In genomic region chrX:12857881-12858755, GRCm38 (mm10) we compare ENCODE assay signal across 8 mouse cellular contexts.
DNase-seq lines count a peak whose midpoint lies in the region; ATAC-seq lines count a peak whose summit lies in the region.

No protein-coding gene starts in this region.

- peak overlapping the region; percentile 18 to 24; a peak in 3 of 4 replicates for H3K4me3 ChIP-seq in heart, embryonic 14.5 days (ENCODE audit: control insufficient read depth in 1 of 2, insufficient read depth in 1 of 2, low read depth in 1 of 2, low read length in 2 of 2)
- no peak overlapping the region for H3K4me3 ChIP-seq in neural tube, embryonic 11.5 days (ENCODE audit: low read depth, low read length)

- peak overlapping the region; percentile 57; the same call in 1 of the 2 replicates for H3K9ac ChIP-seq in heart, embryonic 14.5 days (ENCODE audit: low read length)
- H3K9ac ChIP-seq in neural tube, embryonic 11.5 days (ENCODE audit: low read length) = peak overlapping the region; percentile 44

- H3K9me3 ChIP-seq in heart, embryonic 14.5 days (ENCODE audit: control insufficient read depth, low read length) = no peaks in the 10 kb centered on the region
- H3K9me3 ChIP-seq in neural tube, embryonic 11.5 days (ENCODE audit: control insufficient read depth, low read length) = no peaks in the 10 kb centered on the region

- 28% methylated on average over 17 of the region's 17 CpGs for WGBS in heart, embryonic 14.5 days
- WGBS in neural tube, embryonic 11.5 days = 29% methylated on average over 17 of the region's 17 CpGs

- peak; percentile 52; the same call in 1 of the 2 replicates for ATAC-seq in heart, embryonic 14.5 days (ENCODE audit: insufficient number of reproducible peaks, insufficient read depth, low FRiP score, low read depth)
- ATAC-seq in neural tube, embryonic 11.5 days (ENCODE audit: insufficient read depth, low FRiP score, low TSS enrichment) = peak; percentile 53

- H3K27ac ChIP-seq in heart, embryonic 14.5 days (replicated peaks in 1 of 2; ENCODE audit: control insufficient read depth in 1 of 2, insufficient read depth in 1 of 2, low read depth in 2 of 2, low read length in 2 of 2) = peak overlapping the region; percentile 69 to 95
- no peak overlapping the region for H3K27ac ChIP-seq in neural tube, embryonic 11.5 days (ENCODE audit: low read depth, low read length)

- no peaks in the 10 kb centered on the region for H3K27me3 ChIP-seq in heart, embryonic 14.5 days (ENCODE audit: control insufficient read depth, insufficient read depth, low read length)
- no peaks in the 10 kb centered on the region for H3K27me3 ChIP-seq in neural tube, embryonic 11.5 days (ENCODE audit: control insufficient read depth, insufficient read depth, low read length)

- peak; percentile 2 to 4 for DNase-seq in thymus, adult 18-20 months
- no peak for DNase-seq in thymus, postnatal 14 days
- DNase-seq in embryo, embryonic 9.5 days (ENCODE audit: extremely low spot score) = peak; percentile 29
- peak; percentile 51 for DNase-seq in kidney, postnatal 10 days
- DNase-seq in lung, adult 18-20 months = peak; percentile 41 to 49
- peak; percentile 42 for DNase-seq in neural tube, embryonic 11.5 days (ENCODE audit: low spot score)
- DNase-seq in gastrocnemius, postnatal 4 days (ENCODE audit: low spot score in 2 of 2) = no peak

- H3K4me2 ChIP-seq in heart, embryonic 14.5 days (ENCODE audit: low read length) = peak overlapping the region; percentile 61
- H3K4me2 ChIP-seq in neural tube, embryonic 11.5 days (ENCODE audit: low read depth) = peak overlapping the region; percentile 38

- H3K36me3 ChIP-seq in heart, embryonic 14.5 days (ENCODE audit: control insufficient read depth, insufficient read depth, low read length) = no peaks in the 10 kb centered on the region
- no peaks in the 10 kb centered on the region for H3K36me3 ChIP-seq in neural tube, embryonic 11.5 days (ENCODE audit: control insufficient read depth, insufficient read depth, low read length)

- H3K4me1 ChIP-seq in heart, embryonic 14.5 days (ENCODE audit: control insufficient read depth in 2 of 2, insufficient read depth in 2 of 2, low read length in 2 of 2) = peaks cover 0 to 5% of the 10 kb centered on the region in 2 experiments; a peak in 3 of 4 replicates
- no peaks in the 10 kb centered on the region for H3K4me1 ChIP-seq in neural tube, embryonic 11.5 days (ENCODE audit: control insufficient read depth, insufficient read depth, low read length)

Comparison
In these comparisons a context has a peak if more than half of its experiments do, and no peak if none do; other contexts are left out.
1. DNase-seq: peak in thymus, adult 18-20 months (2 of 2), embryo, embryonic 9.5 days (single experiment), kidney, postnatal 10 days (single experiment), lung, adult 18-20 months (2 of 2) and neural tube, embryonic 11.5 days (single experiment); none in thymus, postnatal 14 days (single experiment) and gastrocnemius, postnatal 4 days (0 of 2).